Mouse (Mus musculus) urinary bladder, postnatal 14 days (tissue): ENCODE results near the gene Setmar.
A peak's percentile ranks its signal among the peaks of the same experiment; 100 is the strongest.

Experiments
- DNase-seq: peaks from one replicate; pipeline ENCODE4 v3.0.0; 2021; ENCODE audit warnings: low spot score

Gene Setmar

GRCm38 (mm10) chr6:108064918-108065526 lies at the start of gene Setmar:
Gene Setmar (plus strand): TSS chr6:108065045.
- DNase-seq: peak; percentile 98

GRCm38 (mm10) chr6:108021646-108022045 lies 43.2 kb upstream of the Setmar start:
- DNase-seq: no peak

- peak; percentile 50 for DNase-seq
Measured at GRCm38 (mm10) chr6:108055041-108055440, 9.8 kb upstream of the Setmar start.

- DNase-seq: no peak
Measured at GRCm38 (mm10) chr6:108055946-108056345, 8.9 kb upstream of the Setmar start.

- no peak for DNase-seq
Measured at GRCm38 (mm10) chr6:108057353-108057752, 7.5 kb upstream of the Setmar start.

- DNase-seq: no peak
Measured at GRCm38 (mm10) chr6:108058066-108058465, 6.8 kb upstream of the Setmar start.

- no peak for DNase-seq
Measured at GRCm38 (mm10) chr6:108061121-108061520, 3.7 kb upstream of the Setmar start.

GRCm38 (mm10) chr6:108065583-108065982 lies 738 bp downstream of the Setmar start:
- peak; percentile 82 for DNase-seq

- DNase-seq: no peak
Measured at GRCm38 (mm10) chr6:108070947-108071346, 6.1 kb downstream of the Setmar start.

GRCm38 (mm10) chr6:108073071-108073470 lies 8.2 kb downstream of the Setmar start:
- DNase-seq: no peak

GRCm38 (mm10) chr6:108073931-108074330 lies 9.1 kb downstream of the Setmar start:
- no peak for DNase-seq

GRCm38 (mm10) chr6:108074624-108075023 lies 9.8 kb downstream of the Setmar start:
- no peak for DNase-seq

GRCm38 (mm10) chr6:108075857-108076256 lies 11.0 kb downstream of the Setmar start:
- no peak for DNase-seq

- no peak for DNase-seq
Measured at GRCm38 (mm10) chr6:108091296-108091695, 26.5 kb downstream of the Setmar start.

- no peak for DNase-seq
Measured at GRCm38 (mm10) chr6:108092646-108093045, 27.8 kb downstream of the Setmar start.

- no peak for DNase-seq
Measured at GRCm38 (mm10) chr6:108093449-108093848, 28.6 kb downstream of the Setmar start.

- DNase-seq: no peak
Measured at GRCm38 (mm10) chr6:108095445-108095844, 30.6 kb downstream of the Setmar start.

- DNase-seq: peak; percentile 63
Measured at GRCm38 (mm10) chr6:108098171-108098845, 33.5 kb downstream of the Setmar start.

GRCm38 (mm10) chr6:108098846-108099217 lies 34.0 kb downstream of the Setmar start:
- no peak for DNase-seq

GRCm38 (mm10) chr6:108101936-108102830 lies 37.3 kb downstream of the Setmar start:
- DNase-seq: no peak

- DNase-seq: no peak
Measured at GRCm38 (mm10) chr6:108107376-108107775, 42.5 kb downstream of the Setmar start.

GRCm38 (mm10) chr6:108110336-108110735 lies 45.5 kb downstream of the Setmar start:
- DNase-seq: no peak

- DNase-seq: no peak
Measured at GRCm38 (mm10) chr6:108111693-108112092, 46.8 kb downstream of the Setmar start.
